Mouse (Mus musculus) lung, postnatal 0 days (tissue): ENCODE data around the gene Hoxb8.

ENCODE experiments used
- CTCF ChIP-seq: IDR thresholded peaks from 2 replicates; pipeline ENCODE4 v1.5.1; 2016; ENCODE audit warnings: antibody characterized with exemption, mild to moderate bottlenecking
- EP300 ChIP-seq: IDR thresholded peaks from 2 replicates; pipeline ENCODE4 v1.6.1; 2016; ENCODE audit warnings: antibody characterized with exemption, mild to moderate bottlenecking, control low read depth

- TF ChIP-seq EP300 (no peak), CTCF (no peak)
These were observed 10.2 kb downstream of the Hoxb8 start, which contains the start of gene Hoxb6 for GRCm38 (mm10) chr11:96291681-96292564.
